Mouse (Mus musculus): ENCODE results near the gene Slc12a6. TPM values are rescaled to one million over a fixed set of nuclear protein-coding genes. Genes with fewer than 3 reads are reported as not detected.

Slc12a6 gene
- polyA plus RNA-seq, 1 experiment, result 96.9 TPM

DNA sequence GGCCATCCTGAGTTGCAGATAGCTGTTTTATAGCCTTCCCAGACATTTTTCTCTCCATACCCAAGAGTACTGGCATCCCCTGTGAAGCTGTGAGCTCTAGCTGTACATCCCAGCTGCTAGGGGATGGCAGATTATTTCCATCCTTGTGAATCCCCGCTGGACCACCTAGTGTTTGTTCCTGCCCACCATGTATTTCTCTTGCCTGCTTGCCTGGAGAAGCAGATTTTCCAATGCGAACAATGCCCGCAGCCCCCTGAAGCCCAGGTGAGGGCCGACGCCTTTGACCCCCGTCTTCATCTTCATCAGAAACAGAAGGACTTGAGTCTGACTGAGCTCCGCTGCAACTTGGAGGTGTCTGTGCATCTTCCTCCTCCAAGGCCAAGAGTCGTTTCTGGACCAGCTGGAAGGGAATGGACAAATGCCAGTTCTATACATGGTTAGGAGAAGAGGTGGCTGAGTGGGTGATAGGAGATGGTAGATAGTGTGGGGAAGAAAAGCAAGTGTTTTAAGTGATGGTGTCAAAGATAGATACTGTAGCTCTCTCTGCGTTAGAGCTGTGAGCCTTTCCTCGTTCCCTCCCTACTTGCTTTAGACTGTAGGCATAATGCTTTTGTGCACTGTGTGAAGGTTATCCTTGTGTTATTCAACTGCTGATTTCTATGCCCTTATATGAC lies 15.7 kb upstream of the Slc12a6 start:
- H3K27ac ChIP-seq (ENCODE audit: insufficient read depth, low read length), result no peak overlapping the region
- H3K27me3 ChIP-seq (ENCODE audit: control insufficient read depth, insufficient read depth, low read length), result no peaks in the 10 kb centered on the region
- TF ChIP-seq CTCF (IDR thresholded peaks at IDR 0.05; ENCODE audit: borderline replicate concordance, insufficient read depth, low read depth, low read length) (no peak), POLR2A (IDR thresholded peaks at IDR 0.05; ENCODE audit: borderline replicate concordance, insufficient read depth, low read length) (no peak)
- 81% methylated on average over 10 of the region's 10 CpGs for WGBS
- H3K4me1 ChIP-seq (ENCODE audit: control insufficient read depth, insufficient read depth, low read length), result no peaks in the 10 kb centered on the region
- DNase-seq, result no peak
- no peak overlapping the region for H3K4me3 ChIP-seq (replicated peaks; ENCODE audit: insufficient read depth, low read depth, low read length)

DNA sequence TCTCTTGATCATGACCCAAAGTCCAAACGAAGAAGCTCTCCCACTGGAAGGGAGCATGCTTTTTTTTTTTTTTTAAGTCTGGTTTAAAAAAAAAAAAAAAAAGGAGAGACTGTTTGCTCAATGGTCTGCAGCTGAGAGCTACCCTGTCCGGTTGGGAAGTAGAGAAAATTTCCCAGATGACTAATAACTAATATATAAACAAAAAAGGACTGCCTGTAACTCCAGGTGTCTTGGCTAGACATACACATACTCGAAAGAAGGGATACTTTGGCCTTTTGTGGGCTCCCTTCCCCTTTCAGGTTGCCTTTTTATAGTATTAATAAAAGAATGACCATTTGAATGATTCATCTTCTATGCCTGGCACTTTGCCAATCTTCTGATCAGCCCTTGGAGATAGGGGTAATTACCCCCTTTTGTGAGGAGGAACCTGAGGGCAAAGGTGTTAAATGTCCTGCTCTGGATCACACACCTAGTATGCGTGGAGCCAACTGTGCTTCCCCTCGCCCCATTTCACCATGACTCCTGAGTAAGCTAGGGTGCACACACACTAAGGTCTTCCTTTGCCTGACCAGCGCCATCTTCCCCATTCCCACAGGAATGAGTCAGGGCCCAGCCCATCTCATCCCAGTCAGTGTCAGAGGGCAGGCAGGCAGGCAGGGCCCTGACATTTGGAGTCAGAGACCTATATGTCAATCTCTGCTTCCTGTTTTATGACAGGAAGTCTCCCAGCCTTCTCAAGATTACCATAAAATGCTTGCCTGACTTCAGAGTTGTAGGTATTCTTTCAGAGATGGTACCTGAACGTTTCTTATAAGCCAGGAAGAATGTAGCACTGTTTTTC lies 10.7 kb upstream of the Slc12a6 start:
- Histone ChIP-seq H3K27me3 (ENCODE audit: control insufficient read depth, insufficient read depth, low read length) (no peaks in the 10 kb centered on the region), H3K4me3 (replicated peaks; ENCODE audit: insufficient read depth, low read depth, low read length) (no peak overlapping the region), H3K27ac (ENCODE audit: insufficient read depth, low read length) (no peak overlapping the region), H3K4me1 (ENCODE audit: control insufficient read depth, insufficient read depth, low read length) (no peaks in the 10 kb centered on the region)
- WGBS, result 71% methylated on average over 7 of the region's 7 CpGs
- no peak for DNase-seq
- TF ChIP-seq CTCF (IDR thresholded peaks at IDR 0.05; ENCODE audit: borderline replicate concordance, insufficient read depth, low read depth, low read length), result no peak
- TF ChIP-seq POLR2A (IDR thresholded peaks at IDR 0.05; ENCODE audit: borderline replicate concordance, insufficient read depth, low read length), result no peak

DNA sequence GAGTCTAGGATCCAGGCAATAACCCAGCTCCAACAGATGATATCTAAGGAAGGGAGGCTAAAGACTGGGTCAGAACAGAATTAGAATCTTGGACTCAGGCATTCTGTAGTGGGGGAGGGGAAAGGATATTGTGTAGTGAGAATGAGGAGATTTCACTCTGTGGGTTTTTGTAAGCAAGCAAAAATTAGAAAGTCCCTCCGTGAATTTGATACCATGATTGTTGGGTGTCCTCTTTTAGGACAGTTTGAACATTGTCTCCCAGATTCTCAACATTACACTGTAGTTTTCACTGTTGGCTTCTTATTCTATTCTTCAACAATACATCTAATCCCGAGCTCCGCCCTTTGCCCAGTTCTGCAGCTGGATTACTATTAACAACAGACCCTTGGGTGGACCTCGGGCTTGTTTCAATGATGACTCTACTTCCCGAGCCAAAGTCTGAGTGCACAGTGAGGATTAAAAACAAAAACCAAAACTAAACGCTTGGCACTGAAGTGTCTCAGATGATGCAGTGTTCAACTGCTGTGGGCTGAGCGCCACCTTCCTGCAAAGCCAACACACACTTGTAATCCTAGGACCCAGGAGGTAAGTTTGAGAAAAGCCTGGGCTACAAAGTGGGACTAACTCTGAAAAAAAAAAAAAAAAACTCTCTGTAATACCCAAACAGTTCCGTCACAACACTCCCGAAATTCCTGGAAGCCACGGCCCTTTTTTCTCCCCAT lies 6.2 kb upstream of the Slc12a6 start, which contains the start of gene Nutm1:
Gene Nutm1 (minus strand): TSS at position 51 of the 722 bp plus-strand sequence.
- no peaks in the 10 kb centered on the region; the same call in 1 of the 2 replicates for H3K4me1 ChIP-seq (ENCODE audit: control insufficient read depth, insufficient read depth, low read length)
- H3K4me3 ChIP-seq (replicated peaks; ENCODE audit: insufficient read depth, low read depth, low read length), result no peak within 1 kb of the TSS
- DNase-seq, result no peak
- 63% methylated on average over 10 of the region's 10 CpGs for WGBS
- no peak within 1 kb of the TSS for H3K27ac ChIP-seq (ENCODE audit: insufficient read depth, low read length)
- no peaks in the 10 kb centered on the region for H3K27me3 ChIP-seq (ENCODE audit: control insufficient read depth, insufficient read depth, low read length)
- TF ChIP-seq CTCF (IDR thresholded peaks at IDR 0.05; ENCODE audit: borderline replicate concordance, insufficient read depth, low read depth, low read length) (no peak), POLR2A (IDR thresholded peaks at IDR 0.05; ENCODE audit: borderline replicate concordance, insufficient read depth, low read length) (no peak)

DNA sequence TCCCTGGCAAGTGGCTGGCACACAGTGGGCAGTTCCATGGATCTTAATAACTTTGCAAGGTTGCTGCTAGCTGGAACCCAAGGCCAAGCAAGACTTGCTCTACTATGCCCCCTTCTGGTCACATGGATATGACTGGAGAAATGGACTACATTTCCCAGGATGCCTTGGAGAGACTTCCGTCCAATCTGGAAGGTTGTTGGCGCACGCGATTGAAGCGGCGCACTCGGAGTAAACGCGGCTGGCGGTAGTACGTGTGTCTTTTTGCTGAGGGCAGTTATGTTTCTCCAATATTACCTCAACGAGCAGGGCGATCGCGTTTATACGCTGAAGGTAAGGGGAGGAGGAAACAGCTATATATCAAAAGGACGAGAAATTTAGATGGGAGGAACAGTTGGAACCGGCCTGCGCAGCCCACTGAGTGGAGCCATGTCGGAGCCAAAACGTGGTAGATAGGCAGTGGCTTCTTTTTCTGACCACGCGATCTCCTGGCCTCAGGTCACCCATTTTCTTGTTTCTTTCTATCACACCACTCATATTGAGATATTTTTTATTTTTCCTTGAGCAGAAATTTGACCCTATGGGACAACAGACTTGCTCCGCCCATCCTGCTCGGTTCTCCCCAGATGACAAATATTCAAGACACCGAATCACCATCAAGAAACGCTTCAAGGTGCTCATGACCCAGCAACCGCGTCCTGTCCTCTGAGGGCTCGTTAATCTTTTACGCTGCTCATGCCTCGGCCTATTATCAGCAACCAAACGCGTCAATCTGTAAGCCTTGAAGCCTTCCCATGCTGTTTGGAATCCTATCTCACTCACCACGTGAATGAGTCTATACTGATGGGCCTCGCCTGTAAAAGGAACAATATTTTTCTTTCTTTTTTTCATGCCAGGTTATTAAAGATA lies 3.6 kb upstream of the Slc12a6 start, which contains the start of gene Nop10:
Gene Nop10 (plus strand): TSS at position 179 of the 906 bp plus-strand sequence.
- H3K27me3 ChIP-seq (ENCODE audit: control insufficient read depth, insufficient read depth, low read length), result no peaks in the 10 kb centered on the region
- DNase-seq, result peak; percentile 89 to 91
- WGBS, result under 1% methylated on average over 36 of the region's 36 CpGs

DNA sequence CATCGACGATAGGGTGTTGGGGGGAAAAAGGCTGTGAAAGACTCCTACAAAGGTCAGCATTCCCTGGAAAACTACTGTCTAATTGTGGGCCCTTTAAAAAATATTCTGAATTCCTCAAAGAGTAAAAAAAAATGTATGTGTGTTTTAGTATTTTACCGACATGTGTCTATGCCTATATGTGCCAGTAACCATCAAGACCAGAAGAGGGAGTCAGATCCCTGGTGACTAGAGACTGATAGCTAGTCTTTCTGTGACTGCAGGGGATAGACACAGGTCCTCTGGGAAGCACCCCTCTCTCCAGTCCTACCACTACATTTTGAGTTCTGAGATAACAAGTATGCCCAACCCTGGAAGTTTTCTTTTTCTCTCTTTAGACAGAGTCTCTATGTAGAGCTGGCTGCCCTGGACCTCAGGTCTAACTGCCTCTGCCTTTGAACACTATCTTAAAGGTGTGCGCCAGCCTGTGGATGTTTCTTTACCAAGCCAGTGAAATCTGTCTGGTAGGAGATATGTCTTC lies 2.8 kb upstream of the Slc12a6 start:
- H3K27ac ChIP-seq (ENCODE audit: insufficient read depth, low read length), result no peak overlapping the region
- H3K4me3 ChIP-seq (replicated peaks; ENCODE audit: insufficient read depth, low read depth, low read length), result peak overlapping the region; percentile 64
- TF ChIP-seq CTCF (IDR thresholded peaks at IDR 0.05; ENCODE audit: borderline replicate concordance, insufficient read depth, low read depth, low read length) (no peak), POLR2A (IDR thresholded peaks at IDR 0.05; ENCODE audit: borderline replicate concordance, insufficient read depth, low read length) (no peak)
- whole genome bisulfite sequencing, result 28% methylated on average over 4 of the region's 4 CpGs
- DNase-seq, result no peak
- no peaks in the 10 kb centered on the region; the same call in 1 of the 2 replicates for H3K4me1 ChIP-seq (ENCODE audit: control insufficient read depth, insufficient read depth, low read length)
- no peaks in the 10 kb centered on the region for H3K27me3 ChIP-seq (ENCODE audit: control insufficient read depth, insufficient read depth, low read length)

More for the DNA sequence above, 3.6 kb upstream of the Slc12a6 start, which contains the start of gene Nop10:
- Histone ChIP-seq H3K4me1 (ENCODE audit: control insufficient read depth, insufficient read depth, low read length) (no peaks in the 10 kb centered on the region; the same call in 1 of the 2 replicates), H3K27ac (ENCODE audit: insufficient read depth, low read length) (no peak within 1 kb of the TSS), H3K4me3 (replicated peaks; ENCODE audit: insufficient read depth, low read depth, low read length) (peak within 1 kb of the TSS; percentile 64)
- TF ChIP-seq POLR2A (IDR thresholded peaks at IDR 0.05; ENCODE audit: borderline replicate concordance, insufficient read depth, low read length) (peak; percentile 99), CTCF (IDR thresholded peaks at IDR 0.05; ENCODE audit: borderline replicate concordance, insufficient read depth, low read depth, low read length) (peak; percentile 85)

DNA sequence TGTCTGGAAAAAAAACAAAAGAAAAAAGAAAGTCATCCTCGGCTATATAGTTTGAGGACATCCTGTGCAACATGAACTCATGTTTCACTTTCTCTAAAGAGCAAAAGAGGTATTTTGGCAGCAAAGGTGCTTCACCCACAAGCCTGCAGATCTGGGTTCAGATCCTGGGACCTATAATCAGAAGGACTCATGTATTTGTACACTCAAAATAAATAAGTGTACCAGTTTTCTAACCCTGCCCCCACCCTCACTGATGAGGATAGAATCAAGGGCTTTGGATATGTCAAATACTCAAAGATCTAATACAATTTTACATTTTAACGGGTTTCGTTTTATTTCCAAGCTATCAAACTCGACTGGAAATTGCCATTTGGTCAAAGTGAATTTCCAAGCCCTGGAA lies 1.3 kb upstream of the Slc12a6 start:
- H3K4me3 ChIP-seq (replicated peaks; ENCODE audit: insufficient read depth, low read depth, low read length), result no peak overlapping the region
- H3K4me1 ChIP-seq (ENCODE audit: control insufficient read depth, insufficient read depth, low read length), result no peaks in the 10 kb centered on the region; the same call in 1 of the 2 replicates
- TF ChIP-seq CTCF (IDR thresholded peaks at IDR 0.05; ENCODE audit: borderline replicate concordance, insufficient read depth, low read depth, low read length) (no peak), POLR2A (IDR thresholded peaks at IDR 0.05; ENCODE audit: borderline replicate concordance, insufficient read depth, low read length) (no peak)
- 79% methylated on average over 4 of the region's 4 CpGs for WGBS
- DNase-seq, result no peak
- no peak overlapping the region for H3K27ac ChIP-seq (ENCODE audit: insufficient read depth, low read length)
- no peaks in the 10 kb centered on the region for H3K27me3 ChIP-seq (ENCODE audit: control insufficient read depth, insufficient read depth, low read length)
